In genomic region chr8:100515896-100516295, GRCm38 (mm10) we compare ENCODE assay signal across 13 mouse cellular contexts.
DNase-seq lines count a peak whose midpoint lies in the region; ATAC-seq and TF ChIP-seq lines count a peak whose summit lies in the region.
"Had no signal": no experiment of that assay in that cellular context is flagged by ENCODE, and none has a peak within 500 bp of the region (broad histone marks: within the 10 kb centered on the region; RNA-seq: fewer than 3 reads in every experiment).

No protein-coding gene starts in this region.

- ATAC-seq in stomach, postnatal 0 days (ENCODE audit: low FRiP score, low TSS enrichment) = no peak
- no peak for ATAC-seq in kidney, embryonic 14.5 days (ENCODE audit: low FRiP score, low TSS enrichment)
- ATAC-seq in kidney, embryonic 16.5 days (ENCODE audit: low FRiP score, low TSS enrichment) = no peak

- no peak overlapping the region for H3K9ac ChIP-seq in stomach, postnatal 0 days (ENCODE audit: low read length)
- H3K9ac ChIP-seq in kidney, embryonic 14.5 days (ENCODE audit: low read depth, low read length) = no peak overlapping the region
- no peak overlapping the region for H3K9ac ChIP-seq in kidney, embryonic 16.5 days (replicated peaks; ENCODE audit: low read length)
- H3K9ac ChIP-seq: lung, embryonic 15.5 days had no signal

- no peak for TF ChIP-seq EP300 in stomach, postnatal 0 days (optimal IDR thresholded peaks at IDR 0.05)

- DNase-seq in cerebellum, postnatal 14 days = peak; percentile 42 to 48
- DNase-seq in cerebellum, adult 11-12 months = no peak
- peak; percentile 31 to 52 for DNase-seq in right cerebral cortex, postnatal 10 days (ENCODE audit: low spot score in 2 of 2)
- DNase-seq in right cerebral cortex, adult 2 months (ENCODE audit: low spot score in 2 of 2) = no peak
- peak; percentile 18 for DNase-seq in mesoderm, embryonic 11.5 days (ENCODE audit: low read depth, low spot score)
- no peak for DNase-seq in stomach, postnatal 0 days (ENCODE audit: low spot score)
- DNase-seq: heart, adult 18-20 months; heart, postnatal 10 days; kidney, adult 9 months; thymus, adult 2 months had no signal

- no peak for TF ChIP-seq CTCF in stomach, postnatal 0 days (IDR thresholded peaks at IDR 0.05; ENCODE audit: low read depth)

- WGBS in stomach, postnatal 0 days = 36% methylated on average over 1 of the region's 1 CpGs
- WGBS in kidney, embryonic 14.5 days = 22% methylated on average over 1 of the region's 1 CpGs
- 22% methylated on average over 1 of the region's 1 CpGs for WGBS in kidney, embryonic 16.5 days

- H3K4me1 ChIP-seq in stomach, postnatal 0 days (replicated peaks; ENCODE audit: control insufficient read depth, insufficient read depth) = no peaks in the 10 kb centered on the region
- H3K4me1 ChIP-seq in kidney, embryonic 14.5 days (ENCODE audit: control insufficient read depth, insufficient read depth, low read length) = no peaks in the 10 kb centered on the region
- no peaks in the 10 kb centered on the region for H3K4me1 ChIP-seq in kidney, embryonic 16.5 days (ENCODE audit: insufficient read depth, low read length)
- H3K4me1 ChIP-seq: lung, embryonic 15.5 days had no signal

- H3K27me3 ChIP-seq in stomach, postnatal 0 days (ENCODE audit: control insufficient read depth, insufficient read depth, low read length) = no peaks in the 10 kb centered on the region
- no peaks in the 10 kb centered on the region for H3K27me3 ChIP-seq in kidney, embryonic 14.5 days (ENCODE audit: control insufficient read depth, insufficient read depth, low read length)
- H3K27me3 ChIP-seq in kidney, embryonic 16.5 days (ENCODE audit: insufficient read depth, low read length) = no peaks in the 10 kb centered on the region
- H3K27me3 ChIP-seq: lung, embryonic 15.5 days had no signal

- H3K27ac ChIP-seq in stomach, postnatal 0 days (replicated peaks) = no peak overlapping the region
- H3K27ac ChIP-seq in kidney, embryonic 14.5 days (ENCODE audit: low read depth, low read length) = no peak overlapping the region
- H3K27ac ChIP-seq in kidney, embryonic 16.5 days (ENCODE audit: low read length) = no peak overlapping the region
- H3K27ac ChIP-seq: lung, embryonic 15.5 days had no signal

- no peak overlapping the region for H3K4me2 ChIP-seq in stomach, postnatal 0 days (replicated peaks; ENCODE audit: low read depth)
- no peak overlapping the region for H3K4me2 ChIP-seq in kidney, embryonic 14.5 days (replicated peaks; ENCODE audit: low read depth, low read length)
- no peak overlapping the region for H3K4me2 ChIP-seq in kidney, embryonic 16.5 days (replicated peaks; ENCODE audit: low read depth, low read length)
- H3K4me2 ChIP-seq: lung, embryonic 15.5 days had no signal

- H3K36me3 ChIP-seq in stomach, postnatal 0 days (ENCODE audit: control insufficient read depth, insufficient read depth, low read length) = no peaks in the 10 kb centered on the region
- no peaks in the 10 kb centered on the region for H3K36me3 ChIP-seq in kidney, embryonic 14.5 days (ENCODE audit: control insufficient read depth, insufficient read depth, low read length)
- no peaks in the 10 kb centered on the region for H3K36me3 ChIP-seq in kidney, embryonic 16.5 days (ENCODE audit: insufficient read depth, low read length)
- H3K36me3 ChIP-seq: lung, embryonic 15.5 days had no signal

- no peaks in the 10 kb centered on the region for H3K9me3 ChIP-seq in stomach, postnatal 0 days (ENCODE audit: control insufficient read depth, low read length)
- no peaks in the 10 kb centered on the region; the same call in 1 of the 2 replicates for H3K9me3 ChIP-seq in kidney, embryonic 14.5 days (ENCODE audit: control insufficient read depth, low read length)
- H3K9me3 ChIP-seq in kidney, embryonic 16.5 days (ENCODE audit: low read length) = no peaks in the 10 kb centered on the region
- H3K9me3 ChIP-seq: lung, embryonic 15.5 days had no signal

- no peak overlapping the region for H3K4me3 ChIP-seq in stomach, postnatal 0 days (ENCODE audit: low read depth, low read length)
- no peak overlapping the region for H3K4me3 ChIP-seq in kidney, embryonic 14.5 days (ENCODE audit: low read length)
- H3K4me3 ChIP-seq in kidney, embryonic 16.5 days (ENCODE audit: low read length) = no peak overlapping the region
- H3K4me3 ChIP-seq: lung, embryonic 15.5 days had no signal

Comparison
In these comparisons a context has a peak if more than half of its experiments do, and no peak if none do; other contexts are left out.
1. DNase-seq: peak in cerebellum, postnatal 14 days (2 of 2), right cerebral cortex, postnatal 10 days (2 of 2) and mesoderm, embryonic 11.5 days (single experiment); none in cerebellum, adult 11-12 months (single experiment), right cerebral cortex, adult 2 months (0 of 2) and stomach, postnatal 0 days (single experiment).